Mouse (Mus musculus) limb, embryonic 11.5 days (tissue): Measurements from ENCODE around the gene Olfr1197. TPM values are rescaled to one million over a fixed set of nuclear protein-coding genes. Genes with fewer than 3 reads are reported as not detected.

ENCODE experiments used
- polyA plus RNA-seq: library from polyadenylated mRNA; unstranded; fragments of >200 nt; fragmentation: Nextera tagmentation; extraction: Ambion mirVana; gene quantifications from 2 replicates; pipeline ENCODE4 v1.2.1, GENCODE M21; 2014

Gene Olfr1197
- polyA plus RNA-seq, 1 experiment from 2014 or later, result not detected

Other genes with a start within 250 kb of the Olfr1197 start
- not detected in 2 replicates for gene Olfr1184, start 248.8 kb downstream of the Olfr1197 start, polyA plus RNA-seq
- not detected in 2 replicates for gene Olfr1185-ps1, start 239.0 kb downstream of the Olfr1197 start, polyA plus RNA-seq
- gene Olfr1186, start 213.8 kb downstream of the Olfr1197 start, polyA plus RNA-seq, result not detected in 2 replicates
- not detected in 2 replicates for gene Olfr1188, start 175.4 kb downstream of the Olfr1197 start, polyA plus RNA-seq
- not detected in 2 replicates for gene Olfr1189, start 145.9 kb downstream of the Olfr1197 start, polyA plus RNA-seq
- not detected in 2 replicates for gene Olfr1191-ps1, start 91.8 kb downstream of the Olfr1197 start, polyA plus RNA-seq
- not detected in 2 replicates for gene Olfr1192-ps1, start 83.9 kb downstream of the Olfr1197 start, polyA plus RNA-seq
- not detected in 2 replicates for gene Olfr1193, start 56.7 kb downstream of the Olfr1197 start, polyA plus RNA-seq
- not detected in 2 replicates for gene Olfr1195, start 43.2 kb downstream of the Olfr1197 start, polyA plus RNA-seq
- gene Olfr1196, start 27.8 kb downstream of the Olfr1197 start, polyA plus RNA-seq, result not detected in 2 replicates
- not detected in 2 replicates for gene Olfr1198, start 19.0 kb upstream of the Olfr1197 start, polyA plus RNA-seq
- gene Olfr1199, start 28.1 kb upstream of the Olfr1197 start, polyA plus RNA-seq, result not detected in 2 replicates
- gene Olfr1200, start 38.1 kb upstream of the Olfr1197 start, polyA plus RNA-seq, result not detected in 2 replicates
- not detected in 2 replicates for gene Olfr1201, start 60.7 kb upstream of the Olfr1197 start, polyA plus RNA-seq
- not detected in 2 replicates for gene Olfr1202, start 82.1 kb upstream of the Olfr1197 start, polyA plus RNA-seq
- gene Olfr1205, start 97.4 kb upstream of the Olfr1197 start, polyA plus RNA-seq, result not detected in 2 replicates
- gene Olfr1204, start 116.9 kb upstream of the Olfr1197 start, polyA plus RNA-seq, result not detected in 2 replicates
- not detected in 2 replicates for gene Olfr1206, start 130.9 kb upstream of the Olfr1197 start, polyA plus RNA-seq
- gene Olfr1208, start 169.9 kb upstream of the Olfr1197 start, polyA plus RNA-seq, result not detected in 2 replicates
- not detected in 2 replicates for gene Olfr1209, start 182.8 kb upstream of the Olfr1197 start, polyA plus RNA-seq
- gene Olfr1211, start 205.7 kb upstream of the Olfr1197 start, polyA plus RNA-seq, result not detected in 2 replicates
- not detected in 2 replicates for gene Olfr1212, start 221.6 kb upstream of the Olfr1197 start, polyA plus RNA-seq
- gene Gm13762, start 247.9 kb upstream of the Olfr1197 start, polyA plus RNA-seq, result not detected in 2 replicates